ENCODE assay signal across 11 mouse cellular contexts in the genomic region with DNA sequence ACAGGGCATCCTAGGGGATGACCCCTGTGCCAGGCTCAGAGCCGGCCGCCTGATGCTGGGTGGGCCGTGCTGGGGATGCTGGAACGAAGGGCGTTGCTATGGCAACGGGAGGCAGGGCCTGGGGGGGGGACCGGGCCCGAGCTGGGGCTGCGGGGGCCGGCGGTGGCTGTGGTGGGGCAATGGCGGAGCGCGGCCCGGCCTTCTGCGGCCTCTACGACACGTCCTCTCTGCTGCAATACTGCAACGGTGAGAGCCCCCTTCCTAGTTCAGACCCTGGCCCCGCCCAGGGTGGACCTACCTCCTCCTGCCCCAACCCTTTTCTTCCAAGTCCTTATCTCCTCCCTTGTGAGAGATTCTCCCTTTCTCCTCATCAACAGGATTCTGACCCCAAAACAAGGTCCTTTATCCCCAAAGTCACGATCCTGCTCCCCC. TPM values are rescaled to one million over a fixed set of nuclear protein-coding genes. Genes with fewer than 3 reads are reported as not detected.
DNase-seq lines count a peak whose midpoint lies in the region; ATAC-seq and TF ChIP-seq lines count a peak whose summit lies in the region.
"Had no signal": no experiment of that assay in that cellular context is flagged by ENCODE, and none has a peak within 500 bp of the region (broad histone marks: within the 10 kb centered on the region; RNA-seq: fewer than 3 reads in every experiment).

No protein-coding gene starts in this region.

- 9% methylated on average over 21 of the region's 21 CpGs for WGBS in heart, embryonic 14.5 days
- WGBS in forebrain, embryonic 15.5 days, result 5% methylated on average over 21 of the region's 21 CpGs
- 13% methylated on average over 8 of the region's 21 CpGs for WGBS in limb, embryonic 14.5 days

- intact Hi-C loops in heart, postnatal 14 days (cut with DNase I), result loop anchor here (5.0 kb wide), 2 partner anchors 106 to 166 kb away; a partner anchor contains a TSS

- H3K36me3 ChIP-seq in heart, embryonic 14.5 days (ENCODE audit: control insufficient read depth, insufficient read depth, low read length), result no peaks in the 10 kb centered on the region
- no peaks in the 10 kb centered on the region for H3K36me3 ChIP-seq in ES-Bruce4 (ENCODE audit: control insufficient read depth, insufficient read depth, low read length, poor library complexity, severe bottlenecking)
- no peaks in the 10 kb centered on the region for H3K36me3 ChIP-seq in forebrain, embryonic 15.5 days
- no peaks in the 10 kb centered on the region for H3K36me3 ChIP-seq in limb, embryonic 14.5 days (ENCODE audit: control insufficient read depth, insufficient read depth, low read length)

- peak overlapping the region in 1 of 2 experiments; percentile 14; a peak in 2 of 4 replicates for H3K4me3 ChIP-seq in heart, embryonic 14.5 days (ENCODE audit: control insufficient read depth in 1 of 2, insufficient read depth in 1 of 2, low read depth in 1 of 2, low read length in 2 of 2)
- peak overlapping the region; percentile 55 for H3K4me3 ChIP-seq in ES-Bruce4 (ENCODE audit: low read depth, low read length)
- peak overlapping the region; percentile 76 for H3K4me3 ChIP-seq in forebrain, embryonic 15.5 days
- peak overlapping the region; percentile 25 for H3K4me3 ChIP-seq in limb, embryonic 14.5 days (replicated peaks; ENCODE audit: low read length)

- peaks cover 17 to 28% of the 10 kb centered on the region in 2 experiments for H3K4me1 ChIP-seq in heart, embryonic 14.5 days (ENCODE audit: control insufficient read depth in 2 of 2, insufficient read depth in 2 of 2, low read length in 2 of 2)
- H3K4me1 ChIP-seq in ES-Bruce4 (ENCODE audit: control insufficient read depth, insufficient read depth, low read length), result peaks cover 3% of the 10 kb centered on the region
- H3K4me1 ChIP-seq in forebrain, embryonic 15.5 days, result peaks cover 60% of the 10 kb centered on the region
- peaks cover 5% of the 10 kb centered on the region; the same call in 1 of the 2 replicates for H3K4me1 ChIP-seq in limb, embryonic 14.5 days (ENCODE audit: control insufficient read depth, insufficient read depth, low read length)

- peaks cover 44% of the 10 kb centered on the region for H3K27me3 ChIP-seq in heart, embryonic 14.5 days (ENCODE audit: control insufficient read depth, insufficient read depth, low read length)
- H3K27me3 ChIP-seq in ES-Bruce4 (ENCODE audit: control insufficient read depth, insufficient read depth, low read length, poor library complexity, severe bottlenecking), result no peaks in the 10 kb centered on the region
- peaks cover 20% of the 10 kb centered on the region for H3K27me3 ChIP-seq in forebrain, embryonic 15.5 days
- peaks cover 52% of the 10 kb centered on the region for H3K27me3 ChIP-seq in limb, embryonic 14.5 days (ENCODE audit: control insufficient read depth, insufficient read depth, low read length)

- no peak for ATAC-seq in heart, embryonic 14.5 days (ENCODE audit: insufficient number of reproducible peaks, insufficient read depth, low FRiP score, low read depth)
- peak; percentile 45 for ATAC-seq in forebrain, embryonic 15.5 days (replicated peaks)
- no peak; the same call in 1 of the 2 replicates for ATAC-seq in limb, embryonic 14.5 days (ENCODE audit: low FRiP score, low read depth)
- ATAC-seq: CD4-positive, CD25-positive, alpha-beta regulatory T cell, adult 4 months had no signal

- DNase-seq in heart, postnatal 14 days, result no peak
- no peak for DNase-seq in limb, embryonic 14.5 days (ENCODE audit: low spot score)
- no peak for DNase-seq in embryo, embryonic 9.5 days (ENCODE audit: extremely low spot score)
- DNase-seq in urinary bladder, postnatal 36 days (ENCODE audit: low spot score in 2 of 2), result no peak
- no peak for DNase-seq in ovary, postnatal 14 days (ENCODE audit: low spot score)
- DNase-seq: adrenal gland, adult 8-10 months had no signal

- H3K9ac ChIP-seq in heart, embryonic 14.5 days (ENCODE audit: low read length), result no peak overlapping the region
- 0 out of 2 replicates have a peak overlapping the region, but pooled peaks have one; percentile 17 for H3K9ac ChIP-seq in ES-Bruce4 (ENCODE audit: low read depth, poor library complexity, severe bottlenecking)
- H3K9ac ChIP-seq in forebrain, embryonic 15.5 days (replicated peaks), result peak overlapping the region; percentile 71
- no peak overlapping the region for H3K9ac ChIP-seq in limb, embryonic 14.5 days (ENCODE audit: low read depth, low read length, severe bottlenecking)

- peak overlapping the region; percentile 41 for H3K4me2 ChIP-seq in heart, embryonic 14.5 days (ENCODE audit: low read length)
- peak overlapping the region; percentile 70 for H3K4me2 ChIP-seq in forebrain, embryonic 15.5 days (replicated peaks)
- H3K4me2 ChIP-seq in limb, embryonic 14.5 days (replicated peaks; ENCODE audit: low read depth, low read length, severe bottlenecking), result peak overlapping the region; percentile 43

- no peak for TF ChIP-seq EP300 in ES-Bruce4 (IDR thresholded peaks at IDR 0.05; ENCODE audit: insufficient read depth, low read depth, low read length)

- peaks cover 3% of the 10 kb centered on the region; the same call in 1 of the 2 replicates for H3K9me3 ChIP-seq in heart, embryonic 14.5 days (ENCODE audit: control insufficient read depth, low read length)
- no peaks in the 10 kb centered on the region for H3K9me3 ChIP-seq in ES-Bruce4 (replicated peaks; ENCODE audit: control insufficient read depth, insufficient read depth, low read length, poor library complexity, severe bottlenecking)
- no peaks in the 10 kb centered on the region for H3K9me3 ChIP-seq in forebrain, embryonic 15.5 days
- peaks cover 8% of the 10 kb centered on the region; the same call in 1 of the 2 replicates for H3K9me3 ChIP-seq in limb, embryonic 14.5 days (ENCODE audit: control insufficient read depth, low read length)

- TF ChIP-seq CTCF in ES-Bruce4 (IDR thresholded peaks at IDR 0.05; ENCODE audit: low read depth, low read length), result no peak

- TF ChIP-seq POLR2A in ES-Bruce4 (IDR thresholded peaks at IDR 0.05; ENCODE audit: insufficient read depth, low read length), result no peak
- TF ChIP-seq POLR2A in limb, embryonic 14.5 days (IDR thresholded peaks at IDR 0.05; ENCODE audit: borderline replicate concordance, extremely low read depth, insufficient read depth, insufficient read length), result no peak

- no peak overlapping the region for H3K27ac ChIP-seq in heart, embryonic 14.5 days (replicated peaks in 1 of 2; ENCODE audit: control insufficient read depth in 1 of 2, insufficient read depth in 1 of 2, low read depth in 2 of 2, low read length in 2 of 2)
- no peak overlapping the region for H3K27ac ChIP-seq in ES-Bruce4 (ENCODE audit: insufficient read depth, low read length)
- H3K27ac ChIP-seq in forebrain, embryonic 15.5 days (replicated peaks), result peak overlapping the region; percentile 87
- no peak overlapping the region for H3K27ac ChIP-seq in limb, embryonic 14.5 days (replicated peaks; ENCODE audit: low read depth, low read length)

RNA-seq across cellular contexts. Expression of a gene that starts 0.3 kb away (rescaled TPM):
- 8.3 and 9.5 TPM in 2 replicates for polyA plus RNA-seq in heart, embryonic 14.5 days (2014; fragmentation: Nextera tagmentation; extraction: Ambion mirVana)
- total RNA-seq in heart, postnatal 14 days (2021), result 10 to 100 TPM; 37.9 to 43.0 TPM
- 63.3 and 64.4 TPM in 2 replicates for polyA plus RNA-seq in ES-Bruce4 (2011; ENCODE audit: insufficient read depth, insufficient read length, low read depth, missing spikeins)
- 8.2 and 12.5 TPM in 2 replicates for polyA plus RNA-seq in forebrain, embryonic 15.5 days (2015; fragmentation: Nextera tagmentation; extraction: Ambion mirVana)
- polyA plus RNA-seq in limb, embryonic 14.5 days (2012; rRNA removed), result 38.5 and 49.9 TPM in 2 replicates
- 1.5 and 3.6 TPM in 2 replicates for polyA plus RNA-seq in limb, embryonic 14.5 days (2014; fragmentation: Nextera tagmentation; extraction: Ambion mirVana)

RNA-seq across cellular contexts. Expression of a gene that starts 10.6 kb away (rescaled TPM):
- 51.5 and 52.6 TPM in 2 replicates for polyA plus RNA-seq in heart, embryonic 14.5 days (2014; fragmentation: Nextera tagmentation; extraction: Ambion mirVana)
- total RNA-seq in heart, postnatal 14 days (2021), result under 1 TPM; 0.37 to 0.55 TPM
- 1.9 and 3.5 TPM in 2 replicates for polyA plus RNA-seq in ES-Bruce4 (2011; ENCODE audit: insufficient read depth, insufficient read length, low read depth, missing spikeins)
- polyA plus RNA-seq in forebrain, embryonic 15.5 days (2015; fragmentation: Nextera tagmentation; extraction: Ambion mirVana), result 18.1 and 20.0 TPM in 2 replicates
- 1.1 and 1.4 TPM in 2 replicates for polyA plus RNA-seq in limb, embryonic 14.5 days (2012; rRNA removed)
- polyA plus RNA-seq in limb, embryonic 14.5 days (2014; fragmentation: Nextera tagmentation; extraction: Ambion mirVana), result 0.32 TPM in 1 of 2 replicates, not detected in the other
- total RNA-seq: hematopoietic stem cell, adult 5-6 weeks had no signal
- polyA plus RNA-seq: CD4-positive, CD25-positive, alpha-beta regulatory T cell, adult 4 months had no signal

RNA-seq across cellular contexts. Expression of a gene that starts 27.0 kb away (rescaled TPM):
- polyA plus RNA-seq in heart, embryonic 14.5 days (2014; fragmentation: Nextera tagmentation; extraction: Ambion mirVana), result 104 and 111 TPM in 2 replicates
- total RNA-seq in heart, postnatal 14 days (2021), result 10 to 100 TPM; 62.8 to 70.8 TPM
- 92.9 and 94.6 TPM in 2 replicates for polyA plus RNA-seq in ES-Bruce4 (2011; ENCODE audit: insufficient read depth, insufficient read length, low read depth, missing spikeins)
- 135 and 143 TPM in 2 replicates for polyA plus RNA-seq in forebrain, embryonic 15.5 days (2015; fragmentation: Nextera tagmentation; extraction: Ambion mirVana)
- polyA plus RNA-seq in limb, embryonic 14.5 days (2012; rRNA removed), result 71.9 and 151 TPM in 2 replicates
- 130 and 143 TPM in 2 replicates for polyA plus RNA-seq in limb, embryonic 14.5 days (2014; fragmentation: Nextera tagmentation; extraction: Ambion mirVana)

RNA-seq across cellular contexts. Expression of a gene that starts 27.4 kb away (rescaled TPM):
- polyA plus RNA-seq in heart, embryonic 14.5 days (2014; fragmentation: Nextera tagmentation; extraction: Ambion mirVana), result 7.0 and 7.8 TPM in 2 replicates
- 1 to 10 TPM; 5.9 to 6.1 TPM for total RNA-seq in heart, postnatal 14 days (2021)
- polyA plus RNA-seq in ES-Bruce4 (2011; ENCODE audit: insufficient read depth, insufficient read length, low read depth, missing spikeins), result 4.1 and 4.6 TPM in 2 replicates
- polyA plus RNA-seq in forebrain, embryonic 15.5 days (2015; fragmentation: Nextera tagmentation; extraction: Ambion mirVana), result 18.7 and 19.4 TPM in 2 replicates
- polyA plus RNA-seq in limb, embryonic 14.5 days (2012; rRNA removed), result 13.2 and 15.6 TPM in 2 replicates
- 11.1 and 12.1 TPM in 2 replicates for polyA plus RNA-seq in limb, embryonic 14.5 days (2014; fragmentation: Nextera tagmentation; extraction: Ambion mirVana)

RNA-seq across cellular contexts. Expression of a gene that starts 35.8 kb away (rescaled TPM):
- 1.6 and 1.9 TPM in 2 replicates for polyA plus RNA-seq in heart, embryonic 14.5 days (2014; fragmentation: Nextera tagmentation; extraction: Ambion mirVana)
- 10 to 100 TPM in 1 of 2 experiments, 1 to 10 TPM in 1; 9.9 to 11.2 TPM for total RNA-seq in heart, postnatal 14 days (2021)
- 3.3 and 5.1 TPM in 2 replicates for polyA plus RNA-seq in ES-Bruce4 (2011; ENCODE audit: insufficient read depth, insufficient read length, low read depth, missing spikeins)
- 2.2 and 2.4 TPM in 2 replicates for polyA plus RNA-seq in forebrain, embryonic 15.5 days (2015; fragmentation: Nextera tagmentation; extraction: Ambion mirVana)
- polyA plus RNA-seq in limb, embryonic 14.5 days (2012; rRNA removed), result 9.2 and 15.5 TPM in 2 replicates
- polyA plus RNA-seq in limb, embryonic 14.5 days (2014; fragmentation: Nextera tagmentation; extraction: Ambion mirVana), result 4.0 and 4.4 TPM in 2 replicates

Comparison
In these comparisons a context has a peak if more than half of its experiments do, and no peak if none do; other contexts are left out.
1. H3K9ac ChIP-seq: peak in ES-Bruce4 (single experiment) and forebrain, embryonic 15.5 days (single experiment); none in heart, embryonic 14.5 days (single experiment) and limb, embryonic 14.5 days (single experiment).
2. Peak in every context shown above with its lines, with median percentiles within 50 percentile points of each other: H3K4me2 ChIP-seq.